Mouse (Mus musculus) kidney, embryonic 16.5 days (tissue): ENCODE results near the gene Jarid2. TPM values are rescaled to one million over a fixed set of nuclear protein-coding genes. Genes with fewer than 3 reads are reported as not detected.
"Not testable (repeated sequence)": the region's sequence is repeated elsewhere in the genome, so short reads cannot be mapped to it uniquely, and the experiment has no call there.

Experiments
- ATAC-seq: fragments of 200-750 bp; cut with Nextera tagmentation; 2 replicates; pipeline ENCODE4 v1.8.0; 2017; ENCODE audit warnings: moderate TSS enrichment; ENCODE audit not compliant: low FRiP score, low TSS enrichment
- H3K27ac ChIP-seq: fragments of 300-500 bp; sonication (generic); 2 replicates; pipeline ENCODE4 v1.5.1; 2014; ENCODE audit warnings: low read length
- H3K27me3 ChIP-seq: fragments of 300-500 bp; sonication (generic); 2 replicates; pipeline ENCODE4 v1.6.1; 2014; ENCODE audit warnings: low read length, control low read depth, mixed read lengths; ENCODE audit not compliant: insufficient read depth
- H3K36me3 ChIP-seq: fragments of 300-500 bp; sonication (generic); 2 replicates; pipeline ENCODE4 v1.6.1; 2014; ENCODE audit warnings: low read length, control low read depth, mixed read lengths; ENCODE audit not compliant: insufficient read depth
- H3K4me1 ChIP-seq: fragments of 300-500 bp; sonication (generic); 2 replicates; pipeline ENCODE4 v1.6.1; 2014; ENCODE audit warnings: low read length, control low read depth, mixed read lengths; ENCODE audit not compliant: insufficient read depth
- H3K4me2 ChIP-seq: fragments of 300-500 bp; sonication (generic); replicated peaks from 2 replicates; pipeline ENCODE4 v1.6.1; 2014; ENCODE audit warnings: low read depth, low read length
- H3K4me3 ChIP-seq: fragments of 300-500 bp; sonication (generic); 2 replicates; pipeline ENCODE4 v1.5.1; 2014; ENCODE audit warnings: mild to moderate bottlenecking, low read length
- H3K9ac ChIP-seq: fragments of 300-500 bp; sonication (generic); replicated peaks from 2 replicates; pipeline ENCODE4 v1.6.1; 2014; ENCODE audit warnings: low read length
- H3K9me3 ChIP-seq: fragments of 300-500 bp; sonication (generic); 2 replicates; pipeline ENCODE4 v1.6.1; 2016; ENCODE audit warnings: low read length, control low read depth
- WGBS: fragments of 180-500 bp; shearing (Covaris S2); extraction: QIAGEN DNeasy Blood & Tissue Kit; methylation state at CpG from one replicate; pipeline ENCODE4 v1.1.7; 2014; 5-methylcytosine and 5-hydroxymethylcytosine counted together
- polyA plus RNA-seq: library from polyadenylated mRNA; unstranded; fragments of >200 nt; fragmentation: Nextera tagmentation; extraction: Ambion mirVana; gene quantifications from 2 replicates; pipeline ENCODE4 v1.2.1, GENCODE M21; 2015

The Jarid2 gene
- polyA plus RNA-seq, 1 experiment from 2014 or later: 39.7 TPM

DNA sequence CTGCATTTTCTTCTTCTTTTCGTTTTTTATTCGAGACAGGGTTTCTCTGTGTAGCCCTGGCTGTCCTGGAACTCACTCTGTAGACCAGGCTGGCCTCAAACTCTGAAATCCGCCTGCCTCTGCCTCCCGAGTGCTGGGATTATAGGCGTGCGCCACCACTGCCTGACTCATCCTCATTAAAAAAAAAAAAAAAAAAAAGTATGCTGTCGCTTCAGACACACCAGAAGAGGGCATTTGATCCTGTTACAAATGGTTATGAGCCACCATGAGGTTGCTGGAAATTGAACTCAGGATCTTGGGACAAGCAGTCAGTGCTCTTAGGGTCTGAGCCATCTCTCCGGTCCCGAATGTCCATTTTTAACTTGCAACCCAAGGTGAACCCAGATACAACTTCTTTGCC lies 5.8 kb upstream of the Jarid2 start:
- not testable (repeated sequence) for H3K4me2 ChIP-seq, H3K27me3 ChIP-seq, ATAC-seq, H3K9ac ChIP-seq, H3K9me3 ChIP-seq, H3K36me3 ChIP-seq, H3K4me1 ChIP-seq, H3K4me3 ChIP-seq, H3K27ac ChIP-seq
- 93% methylated on average over 9 of the region's 9 CpGs for WGBS

DNA sequence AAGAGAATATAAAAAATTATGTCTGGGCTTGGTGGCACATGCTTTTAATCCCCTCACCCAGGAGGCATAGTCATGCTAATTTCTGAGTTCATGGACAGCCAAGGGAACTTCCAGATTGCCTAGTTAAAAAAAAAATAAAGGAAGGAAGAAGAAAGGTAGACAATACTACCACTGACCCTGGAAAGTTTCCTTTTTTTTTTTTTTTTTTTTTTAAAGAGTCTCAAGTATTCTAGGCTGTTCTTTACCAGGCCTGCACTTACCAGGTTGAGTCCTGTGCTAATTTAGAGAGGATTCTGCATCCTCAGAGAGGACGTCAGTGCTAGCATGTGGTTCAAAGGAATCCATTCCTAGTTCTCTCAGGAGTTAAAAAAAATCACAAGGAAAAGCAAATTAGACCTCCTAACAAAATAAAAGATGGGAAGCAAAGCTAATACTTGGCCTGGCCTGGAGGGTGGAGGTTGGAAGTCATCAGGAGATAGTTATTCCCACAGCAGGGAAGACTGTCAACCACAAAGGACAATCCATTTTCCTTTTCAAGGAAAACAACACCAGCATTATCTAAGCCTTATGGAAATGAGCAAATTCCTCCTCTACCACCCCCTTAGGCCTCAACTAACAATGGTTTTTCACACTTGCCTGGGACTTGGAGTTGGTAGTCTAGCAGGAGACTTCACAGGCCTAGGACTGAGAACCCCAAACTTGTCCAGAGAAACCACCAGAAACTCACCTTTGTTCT lies 961 bp upstream of the Jarid2 start:
- no peaks in the 10 kb centered on the region for H3K27me3 ChIP-seq
- H3K9me3 ChIP-seq: no peaks in the 10 kb centered on the region
- H3K9ac ChIP-seq: no peak overlapping the region
- H3K27ac ChIP-seq: no peak overlapping the region
- H3K4me2 ChIP-seq: no peak overlapping the region
- H3K4me1 ChIP-seq: 0 out of 2 replicates have a peak, but pooled peaks cover 3% of the 10 kb centered on the region
- ATAC-seq: no peak
- H3K36me3 ChIP-seq: no peaks in the 10 kb centered on the region
- H3K4me3 ChIP-seq: no peak overlapping the region
- 82% methylated on average over 1 of the region's 1 CpGs for WGBS

DNA sequence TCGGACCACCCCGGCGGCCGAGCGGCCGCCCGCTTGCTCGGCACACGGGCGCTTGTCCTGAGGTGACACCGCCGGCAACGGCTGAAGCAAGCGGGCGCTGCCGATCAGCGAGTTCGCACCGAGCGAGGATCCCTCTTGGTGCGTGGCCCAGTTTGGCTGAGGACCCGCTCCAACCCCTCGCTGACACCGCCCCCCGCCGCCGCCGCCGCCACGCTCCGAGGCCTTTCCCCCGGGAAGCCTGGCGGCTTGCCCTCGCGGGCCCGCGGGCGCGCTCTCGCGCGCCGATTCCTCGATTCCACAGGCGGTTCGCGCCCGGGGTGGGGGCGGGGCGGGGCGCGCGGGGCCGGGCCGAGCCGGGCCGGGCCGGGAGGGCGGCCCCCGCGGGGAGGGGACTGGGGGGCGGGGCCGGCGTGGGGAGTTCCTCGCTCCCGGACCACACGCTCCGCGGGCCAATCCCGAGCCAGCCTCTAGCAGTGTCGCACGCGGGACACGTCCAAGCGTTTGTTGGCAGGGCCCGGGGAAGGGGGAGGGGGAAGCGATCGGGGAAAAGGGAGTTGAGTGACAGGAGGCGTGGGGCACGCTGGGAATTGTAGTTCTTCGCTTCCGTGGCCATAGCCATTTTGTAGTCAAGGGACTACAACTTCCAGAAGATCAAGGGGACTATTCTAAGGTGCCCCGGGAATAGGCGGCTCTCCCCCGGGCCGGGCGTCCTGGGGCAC lies 1.0 kb downstream of the Jarid2 start:
- WGBS: 0% methylated on average over 52 of the region's 87 CpGs
- Histone ChIP-seq H3K27ac (peak overlapping the region; percentile 98), H3K4me2 (peak overlapping the region; percentile 92), H3K4me1 (peaks cover 19% of the 10 kb centered on the region), H3K9me3 (no peaks in the 10 kb centered on the region), H3K9ac (peak overlapping the region; percentile 90), H3K36me3 (no peaks in the 10 kb centered on the region), H3K27me3 (no peaks in the 10 kb centered on the region), H3K4me3 (peak overlapping the region; percentile 62)
- peak; percentile 97 for ATAC-seq

DNA sequence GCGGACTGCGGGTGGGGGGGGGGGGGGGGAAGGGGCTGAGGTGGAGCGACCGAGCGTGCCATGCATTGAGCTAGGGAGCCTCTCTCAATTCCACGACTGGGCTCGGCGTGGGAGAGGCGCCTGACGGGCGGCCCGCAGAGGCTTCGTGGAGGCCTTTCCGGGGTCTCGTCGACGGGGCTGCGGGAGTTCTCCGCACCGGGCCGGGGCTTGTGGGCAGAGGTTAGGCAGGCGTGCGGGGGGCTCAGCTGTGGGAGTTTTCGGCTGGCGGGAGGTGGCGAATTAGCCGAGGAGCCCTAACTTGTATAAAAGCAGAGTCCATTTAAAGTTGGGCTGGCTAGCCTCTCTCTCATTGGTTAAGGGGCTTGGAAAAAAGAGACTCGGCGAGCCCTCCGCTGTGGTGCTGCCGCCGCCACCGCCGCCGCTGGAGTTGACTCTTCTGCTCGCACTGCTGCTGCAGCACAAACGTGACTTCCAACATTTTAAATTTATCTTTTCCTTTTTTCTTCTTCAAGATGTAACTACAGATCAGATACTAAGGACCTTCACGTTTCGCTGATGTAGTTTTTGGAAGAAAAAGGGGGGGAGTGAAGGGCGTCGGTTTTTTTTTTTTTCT lies 1.8 kb downstream of the Jarid2 start:
- under 1% methylated on average over 39 of the region's 41 CpGs for WGBS

DNA sequence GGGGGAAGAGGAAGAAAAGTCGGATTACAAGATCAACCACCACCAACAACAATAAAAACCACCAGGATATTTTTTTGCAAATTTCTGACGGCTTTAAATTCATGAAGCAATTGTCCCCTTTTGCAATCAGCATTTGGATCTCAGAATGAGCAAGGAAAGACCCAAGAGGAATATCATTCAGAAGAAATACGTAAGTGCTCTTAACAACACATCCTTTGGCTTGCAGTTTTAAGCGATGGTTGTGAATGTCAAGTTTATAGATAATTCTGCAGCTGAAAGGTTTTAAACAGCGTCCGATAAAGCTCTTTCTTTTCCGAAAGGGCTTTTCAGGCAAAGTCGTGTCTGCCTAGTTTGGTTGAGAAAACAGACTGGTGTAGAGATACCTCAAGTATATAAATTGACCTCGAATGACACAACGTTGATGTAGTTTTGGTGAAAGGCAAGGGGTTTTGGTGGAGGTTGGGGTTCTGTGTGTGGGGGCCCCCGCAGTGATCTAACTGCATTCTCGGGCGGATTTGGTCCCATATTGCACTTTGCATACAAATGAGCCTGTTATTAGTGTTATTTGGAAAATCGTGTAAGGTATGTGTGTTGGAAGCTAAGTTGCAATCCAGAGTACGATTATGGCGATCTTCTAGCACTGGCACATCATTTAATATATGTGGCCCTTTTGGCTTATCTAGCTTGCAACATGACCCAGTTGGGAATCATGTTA lies 2.6 kb downstream of the Jarid2 start:
- under 1% methylated on average over 16 of the region's 16 CpGs for WGBS
- peak overlapping the region; percentile 86 for H3K27ac ChIP-seq

More for the DNA sequence above, 1.8 kb downstream of the Jarid2 start:
- H3K36me3 ChIP-seq: no peaks in the 10 kb centered on the region
- ATAC-seq: peak; percentile 82
- H3K27ac ChIP-seq: peak overlapping the region; percentile 98
- no peaks in the 10 kb centered on the region for H3K9me3 ChIP-seq
- no peaks in the 10 kb centered on the region for H3K27me3 ChIP-seq
- peak overlapping the region; percentile 62 for H3K4me3 ChIP-seq
- peak overlapping the region; percentile 76 for H3K4me2 ChIP-seq
- peak overlapping the region; percentile 90 for H3K9ac ChIP-seq
- H3K4me1 ChIP-seq: peaks cover 26% of the 10 kb centered on the region

DNA sequence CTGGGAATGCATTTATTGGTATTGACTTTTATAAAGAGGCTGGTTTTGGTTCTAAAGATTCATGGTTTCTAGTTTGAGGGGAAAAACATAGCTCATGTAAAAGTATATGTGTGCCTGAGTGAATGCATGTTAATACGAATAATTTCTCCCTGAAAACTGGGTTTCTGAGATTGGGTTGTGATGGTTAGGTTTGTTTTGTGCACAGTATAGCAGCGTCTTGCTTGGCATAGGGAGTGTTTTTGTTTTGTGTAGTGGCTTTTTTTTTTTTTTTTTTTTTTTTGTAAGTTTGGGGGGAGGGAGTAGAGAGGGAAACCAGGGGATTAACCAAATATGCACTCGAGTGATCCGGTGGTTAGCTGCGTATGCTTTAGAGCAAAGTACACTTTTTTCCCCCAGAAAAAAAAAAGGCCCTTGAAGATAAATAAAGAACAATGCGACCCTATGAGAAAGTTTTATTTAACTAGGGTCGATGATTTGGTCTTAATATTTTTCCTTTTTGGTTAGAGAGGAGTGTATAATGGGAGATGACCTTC lies 3.2 kb downstream of the Jarid2 start:
- H3K4me3 ChIP-seq: peak overlapping the region; percentile 62
- peak overlapping the region; percentile 86 for H3K27ac ChIP-seq
- H3K27me3 ChIP-seq: no peaks in the 10 kb centered on the region
- peak overlapping the region; percentile 76 for H3K4me2 ChIP-seq
- WGBS: under 1% methylated on average over 7 of the region's 7 CpGs
- H3K9ac ChIP-seq: peak overlapping the region; percentile 72
- H3K4me1 ChIP-seq: peaks cover 31% of the 10 kb centered on the region
- no peaks in the 10 kb centered on the region for H3K36me3 ChIP-seq
- H3K9me3 ChIP-seq: no peaks in the 10 kb centered on the region
- ATAC-seq: no peak

More for the DNA sequence above, 2.6 kb downstream of the Jarid2 start:
- Histone ChIP-seq H3K36me3 (no peaks in the 10 kb centered on the region), H3K9ac (peak overlapping the region; percentile 72), H3K4me3 (peak overlapping the region; percentile 62), H3K4me2 (peak overlapping the region; percentile 76), H3K4me1 (peaks cover 27% of the 10 kb centered on the region), H3K9me3 (no peaks in the 10 kb centered on the region), H3K27me3 (no peaks in the 10 kb centered on the region)
- ATAC-seq: no peak

DNA sequence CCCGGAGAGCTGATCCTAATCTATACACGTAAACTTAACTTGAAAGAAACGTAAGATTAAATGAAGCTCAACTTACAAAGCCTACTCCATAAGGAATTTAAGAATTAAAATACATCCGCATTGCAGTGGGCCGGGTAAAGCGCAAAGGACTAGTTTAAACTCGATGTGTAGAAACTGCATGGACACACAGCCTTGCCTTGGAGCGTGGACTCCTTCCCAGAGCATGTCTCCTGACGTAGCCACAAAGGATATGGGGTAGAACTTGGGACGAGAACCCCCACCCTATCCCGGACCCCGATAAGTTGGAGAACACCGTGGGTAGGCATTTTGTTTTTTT lies 3.7 kb downstream of the Jarid2 start:
- under 1% methylated on average over 13 of the region's 13 CpGs for WGBS
- no peak for ATAC-seq
- no peaks in the 10 kb centered on the region for H3K27me3 ChIP-seq

DNA sequence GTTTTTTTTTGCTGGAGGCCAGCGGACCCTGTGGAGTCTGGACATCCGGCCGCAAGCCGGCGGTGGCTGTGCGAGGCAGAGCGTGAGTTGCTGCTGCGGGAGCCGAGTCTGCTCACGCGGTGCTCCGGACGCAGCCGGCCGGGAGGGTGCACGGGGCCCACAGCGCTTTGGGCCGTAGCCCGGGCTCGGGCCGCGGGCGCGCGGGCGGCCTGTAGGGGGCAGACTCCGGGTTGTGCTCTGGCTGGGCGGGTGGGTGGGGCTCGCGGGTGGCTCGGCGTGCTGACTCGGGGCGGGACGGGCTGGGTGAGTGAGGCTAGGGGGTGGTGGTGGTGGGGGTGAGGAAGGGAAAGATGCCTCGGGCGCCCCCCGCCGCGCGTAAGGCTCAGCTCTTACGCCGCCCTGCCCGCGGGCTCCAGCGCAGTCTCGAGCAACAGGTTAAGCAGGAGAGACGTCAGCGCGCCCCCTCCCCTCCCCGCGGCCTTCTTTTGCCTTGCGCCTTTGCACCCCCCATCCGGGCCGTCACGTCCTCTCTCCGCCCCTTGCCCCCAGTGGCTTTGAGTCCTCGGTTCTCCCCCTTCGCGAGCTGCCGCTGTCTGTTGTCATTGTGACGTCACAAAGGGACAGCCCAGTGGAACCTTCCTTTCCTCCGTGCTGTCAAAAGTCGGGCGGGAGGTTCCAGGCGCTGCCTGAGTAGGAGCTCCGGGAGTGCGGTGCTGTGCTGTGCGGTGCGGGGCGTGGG lies 4.3 kb downstream of the Jarid2 start:
- Histone ChIP-seq H3K9ac (peak overlapping the region; percentile 72), H3K4me2 (peak overlapping the region; percentile 76), H3K27me3 (no peaks in the 10 kb centered on the region), H3K4me3 (peak overlapping the region; percentile 62), H3K9me3 (no peaks in the 10 kb centered on the region), H3K27ac (peak overlapping the region; percentile 86), H3K36me3 (no peaks in the 10 kb centered on the region), H3K4me1 (peaks cover 34% of the 10 kb centered on the region)
- ATAC-seq: peak; percentile 44
- WGBS: under 1% methylated on average over 67 of the region's 71 CpGs

More for the DNA sequence above, 3.7 kb downstream of the Jarid2 start:
- Histone ChIP-seq H3K27ac (peak overlapping the region; percentile 86), H3K9me3 (no peaks in the 10 kb centered on the region), H3K4me2 (peak overlapping the region; percentile 76), H3K4me3 (peak overlapping the region; percentile 62), H3K4me1 (peaks cover 34% of the 10 kb centered on the region), H3K9ac (peak overlapping the region; percentile 72), H3K36me3 (no peaks in the 10 kb centered on the region)

DNA sequence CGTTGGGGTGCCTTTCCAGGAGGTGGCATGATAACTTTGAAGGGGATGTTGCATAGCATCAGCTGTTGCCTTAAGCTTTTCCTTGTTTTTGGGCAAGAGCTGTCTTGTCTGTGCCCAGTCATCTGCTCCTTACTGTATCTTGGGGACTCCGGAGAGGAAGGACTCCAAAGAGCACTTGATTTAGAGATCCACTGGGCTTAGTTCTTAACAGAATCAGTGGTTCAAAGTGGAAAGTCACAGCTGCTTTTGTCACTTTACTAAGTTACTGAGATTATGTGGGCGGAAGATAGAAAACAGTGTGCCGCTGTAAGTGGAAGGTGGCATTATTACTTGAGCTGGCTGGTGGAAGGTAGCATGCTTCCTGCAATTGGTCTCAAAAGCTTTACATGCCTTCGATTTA lies 5.2 kb downstream of the Jarid2 start:
- H3K4me3 ChIP-seq: peak overlapping the region; percentile 62
- H3K4me1 ChIP-seq: peaks cover 30% of the 10 kb centered on the region
- H3K9ac ChIP-seq: peak overlapping the region; percentile 72
- no peaks in the 10 kb centered on the region for H3K36me3 ChIP-seq
- ATAC-seq: no peak
- peak overlapping the region; percentile 76 for H3K4me2 ChIP-seq
- peak overlapping the region; percentile 86 for H3K27ac ChIP-seq
- WGBS: 33% methylated on average over 5 of the region's 5 CpGs
- H3K9me3 ChIP-seq: no peaks in the 10 kb centered on the region
- no peaks in the 10 kb centered on the region for H3K27me3 ChIP-seq
